Mouse (Mus musculus) spleen, adult 10 weeks (tissue): ENCODE results near the gene Arnt. TPM values are rescaled to one million over a fixed set of nuclear protein-coding genes. Genes with fewer than 3 reads are reported as not detected.

ENCODE experiments used
- polyA plus RNA-seq: library from polyadenylated mRNA; stranded (reverse); fragments of 350-450 nt; fragmentation: Illumina TruSeq; extraction: RNeasy Lipid Tissue Mini Kit (QIAGEN cat#74804); gene quantifications from one replicate; pipeline ENCODE4 v1.2.3, GENCODE M21; 2015; ENCODE audit warnings: low replicate concordance; ENCODE audit not compliant: insufficient read depth

Gene Arnt
- polyA plus RNA-seq: 57.5 TPM

GRCm38 (mm10) chr3:95434136-95434982, at the start of gene Arnt:
Gene Arnt (plus strand): TSS chr3:95434388.

GRCm38 (mm10) chr3:95402741-95403140, 31.4 kb upstream of the Arnt start, which contains the start of gene 4930558C23Rik:
Gene 4930558C23Rik (minus strand): TSS chr3:95402841.

GRCm38 (mm10) chr3:95499024-95499423, 64.8 kb downstream of the Arnt start, which contains the start of gene Ctsk:
Gene Ctsk (plus strand): TSS chr3:95499256.

GRCm38 (mm10) chr3:95526622-95527211, 92.5 kb downstream of the Arnt start, which contains the start of gene Ctss:
Gene Ctss (plus strand): TSS chr3:95526786.

Other genes with a start within 250 kb of the Arnt start
- 109 TPM for gene Gabpb2, start 216.5 kb upstream of the Arnt start, polyA plus RNA-seq
- gene Cdc42se1, start 205.7 kb upstream of the Arnt start, polyA plus RNA-seq: 160 TPM
- gene Mllt11, start 202.2 kb upstream of the Arnt start, polyA plus RNA-seq: 24.0 TPM
- gene Gm128, start 192.8 kb upstream of the Arnt start, polyA plus RNA-seq: not detected
- gene Bnipl, start 183.2 kb upstream of the Arnt start, polyA plus RNA-seq: not detected
- gene Mindy1, start 153.0 kb upstream of the Arnt start, polyA plus RNA-seq: 37.6 TPM
- 13.4 TPM for gene Prune1, start 152.3 kb upstream of the Arnt start, polyA plus RNA-seq
- 6.3 TPM for gene Anxa9, start 127.2 kb upstream of the Arnt start, polyA plus RNA-seq
- gene Cers2, start 119.6 kb upstream of the Arnt start, polyA plus RNA-seq: 215 TPM
- 47.4 TPM for gene Setdb1, start 77.2 kb upstream of the Arnt start, polyA plus RNA-seq
- not detected for gene 4930558C23Rik, start 31.5 kb upstream of the Arnt start, polyA plus RNA-seq
- gene Ctsk, start 64.9 kb downstream of the Arnt start, polyA plus RNA-seq: 6.5 TPM
- 961 TPM for gene Ctss, start 92.4 kb downstream of the Arnt start, polyA plus RNA-seq
- not detected for gene Hormad1, start 125.3 kb downstream of the Arnt start, polyA plus RNA-seq
- 48.8 TPM for gene Golph3l, start 154.5 kb downstream of the Arnt start, polyA plus RNA-seq
- 111 TPM for gene Ensa, start 190.6 kb downstream of the Arnt start, polyA plus RNA-seq
- 594 TPM for gene Mcl1, start 224.4 kb downstream of the Arnt start, polyA plus RNA-seq